Mouse (Mus musculus) lung, postnatal 0 days (tissue): ENCODE measurements around the gene Pik3r3.

Experiments used
- CTCF ChIP-seq: IDR thresholded peaks from 2 replicates; pipeline ENCODE4 v1.5.1; 2016; ENCODE audit warnings: antibody characterized with exemption, mild to moderate bottlenecking
- EP300 ChIP-seq: IDR thresholded peaks from 2 replicates; pipeline ENCODE4 v1.6.1; 2016; ENCODE audit warnings: antibody characterized with exemption, mild to moderate bottlenecking, control low read depth

GRCm38 (mm10) chr4:116352496-116352895 lies 131.1 kb downstream of the Pik3r3 start:
- TF ChIP-seq CTCF, result no peak
- no peak for TF ChIP-seq EP300
